Mouse (Mus musculus): ENCODE measurements around the gene Pde10a.

GRCm38 (mm10) chr17:8749426-8749825 lies 224.3 kb downstream of the Pde10a start:
- no peak for TF ChIP-seq GATA1 (IDR thresholded peaks at IDR 0.05; ENCODE audit: borderline replicate concordance, low read length)
- no peak for TF ChIP-seq FLI1 (IDR thresholded peaks at IDR 0.05; ENCODE audit: low read length)

Data from megakaryocyte, embryonic 14.5 days (primary cell).